Mouse (Mus musculus): Measurements from ENCODE around the gene Utrn.

GRCm38 (mm10) chr10:12696704-12697103, 172.5 kb downstream of the Utrn start:
- TF ChIP-seq POLR2A (IDR thresholded peaks at IDR 0.05; ENCODE audit: borderline replicate concordance, extremely low read depth, insufficient read depth, insufficient read length, poor library complexity, severe bottlenecking) (no peak), CTCF (IDR thresholded peaks at IDR 0.05; ENCODE audit: borderline replicate concordance, extremely low read depth, insufficient read depth, insufficient read length) (no peak)
